Mouse (Mus musculus) kidney, adult 8-10 months (tissue): Measurements from ENCODE around the gene Ercc6l.
"Not testable (repeated sequence)": the region's sequence is repeated elsewhere in the genome, so short reads cannot be mapped to it uniquely, and the experiment has no call there.

Experiments used
- DNase-seq, 2 experiments: peaks; one replicate each; pipeline ENCODE4 v3.0.0; 2022

Ercc6l gene

GRCm38 (mm10) chrX:102156618-102157422, at the start of gene Ercc6l:
TSS of gene Ercc6l (minus strand) at chrX:102157091.
- peak; percentile 87 to 91 for DNase-seq

DNA sequence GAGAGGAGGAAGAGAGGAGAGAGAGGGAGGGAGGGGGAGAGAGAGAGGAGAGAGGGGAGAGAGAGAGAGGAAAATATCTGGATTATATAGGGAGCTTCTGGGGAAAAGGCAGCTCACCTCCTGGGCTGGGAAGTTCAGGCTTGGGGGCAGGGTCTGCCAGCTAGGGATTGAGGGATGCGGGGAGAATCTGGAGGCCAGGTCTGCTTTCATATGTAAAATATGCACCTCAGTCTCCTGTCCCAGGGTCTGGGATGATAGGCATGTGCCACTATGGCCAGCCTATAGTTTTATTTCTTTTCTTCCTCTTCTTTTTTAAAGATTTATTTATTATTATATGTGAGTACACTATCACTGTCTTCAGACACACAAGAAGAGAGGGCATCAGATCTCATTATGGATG, 33.9 kb upstream of the Ercc6l start:
- no peak for DNase-seq

- DNase-seq, result no peak
Observed at GRCm38 (mm10) chrX:102189581-102189980, 32.7 kb upstream of the Ercc6l start.

DNA sequence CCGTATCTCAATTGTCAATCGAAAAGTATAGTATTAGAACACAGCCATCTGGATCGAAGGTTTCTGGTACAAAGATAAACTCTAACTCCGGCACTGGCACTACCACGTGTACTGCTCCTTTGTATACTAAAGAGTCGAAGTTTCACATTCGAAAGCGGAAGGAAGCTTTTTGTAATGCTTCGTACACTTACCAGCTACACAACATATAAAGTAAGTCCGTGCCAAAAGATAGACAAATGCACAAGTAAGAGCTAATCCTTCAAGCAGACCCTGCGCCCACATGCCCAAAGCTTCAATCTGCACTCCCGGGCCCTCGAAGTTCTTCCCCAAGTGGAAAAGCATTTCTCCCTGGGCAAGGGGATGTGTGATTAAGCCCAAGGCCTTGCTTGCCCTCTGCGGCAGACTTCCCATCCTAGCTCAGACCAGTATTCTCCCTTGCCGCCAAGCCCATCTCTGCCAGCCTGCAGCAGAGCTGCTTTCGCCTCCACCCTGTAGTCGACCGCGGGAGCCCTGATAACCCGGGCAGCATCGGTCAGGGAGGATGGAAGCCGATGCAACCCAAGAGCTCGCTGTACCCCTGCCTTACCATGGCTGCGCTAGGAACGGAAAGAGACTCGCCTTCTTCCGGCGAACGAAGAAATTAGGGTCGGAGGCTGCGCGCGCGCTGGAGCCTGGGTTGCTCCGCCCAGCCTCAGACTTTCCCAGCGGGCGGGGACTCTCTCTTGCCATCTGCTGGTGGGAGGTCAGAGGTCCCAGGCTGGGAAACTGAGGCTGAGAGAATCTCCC, 32.0 kb upstream of the Ercc6l start, which contains the start of gene Rps4x:
TSS of gene Rps4x (minus strand) at position 683 of the 786 bp plus-strand sequence.
- DNase-seq, result peak; percentile 65 to 80

- no peak for DNase-seq
Observed at GRCm38 (mm10) chrX:102187023-102187699, 30.3 kb upstream of the Ercc6l start.

GRCm38 (mm10) chrX:102182575-102182974, 25.7 kb upstream of the Ercc6l start:
- no peak for DNase-seq

- DNase-seq, result peak in 1 of 2 experiments; percentile 12
Observed at GRCm38 (mm10) chrX:102175538-102176287, 18.8 kb upstream of the Ercc6l start.

DNA sequence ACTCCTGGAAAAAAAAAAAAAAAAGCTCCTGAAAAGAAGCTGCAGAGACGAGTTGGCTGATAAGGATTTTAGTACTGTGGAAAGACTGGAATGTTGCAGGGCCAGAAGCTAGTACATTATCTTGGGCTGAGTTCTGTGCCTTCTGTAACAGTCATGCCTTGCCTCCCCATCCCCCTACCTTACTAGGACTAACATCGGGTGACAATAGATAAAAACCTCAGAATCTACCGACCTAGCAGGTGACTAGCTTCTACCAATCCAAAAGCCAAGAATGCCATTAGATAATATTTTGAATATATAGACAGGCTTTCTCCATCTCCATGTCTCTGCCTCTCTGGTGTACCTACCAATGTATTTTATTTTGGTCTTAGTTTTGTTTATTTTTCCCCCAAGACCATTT, 14.0 kb upstream of the Ercc6l start:
- DNase-seq, result no peak

DNA sequence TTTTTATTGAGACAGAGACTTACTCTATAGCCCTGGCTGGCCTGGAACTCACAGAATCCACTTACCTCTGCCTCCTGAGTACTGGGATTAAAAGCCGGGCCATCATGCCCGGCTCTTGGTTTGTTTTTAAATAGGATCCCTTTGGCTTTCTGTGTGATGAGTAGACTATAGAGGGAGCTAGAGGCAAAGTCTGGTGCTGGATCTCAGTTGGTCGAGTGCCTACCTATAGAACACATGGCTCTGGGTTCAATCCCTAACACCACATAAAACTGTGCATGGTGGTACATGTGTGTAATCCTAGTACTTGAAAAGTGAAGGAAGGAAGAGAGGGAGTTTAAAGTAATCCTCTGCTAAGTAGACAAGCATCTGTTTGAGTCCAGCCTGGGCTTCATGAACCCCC, 13.2 kb upstream of the Ercc6l start:
- no peak for DNase-seq

- no peak for DNase-seq
Observed at GRCm38 (mm10) chrX:102169724-102170123, 12.8 kb upstream of the Ercc6l start.

GRCm38 (mm10) chrX:102166986-102167385, 10.1 kb upstream of the Ercc6l start:
- no peak for DNase-seq

DNA sequence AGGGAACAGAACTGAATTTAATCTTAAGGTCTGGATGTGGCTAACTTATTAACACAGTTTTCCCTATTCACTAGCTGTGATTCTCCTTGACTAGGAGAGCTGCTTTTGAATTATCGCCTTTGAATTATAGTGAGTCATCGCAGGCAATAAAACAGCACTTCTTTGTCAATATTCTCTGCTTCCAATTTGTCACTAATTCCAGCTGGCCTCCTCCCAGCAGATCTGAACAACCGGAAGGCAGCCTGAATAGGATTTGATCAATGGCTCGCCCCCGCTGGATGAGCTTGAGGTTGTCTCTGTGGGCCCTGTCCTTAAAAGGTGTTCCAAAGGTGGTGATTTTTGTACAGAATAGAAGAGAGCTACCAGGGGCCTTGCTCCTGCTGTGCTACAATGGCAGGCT, 9.6 kb upstream of the Ercc6l start:
- no peak for DNase-seq

- DNase-seq, result no peak
Observed at GRCm38 (mm10) chrX:102163529-102163928, 6.6 kb upstream of the Ercc6l start.

- DNase-seq, result no peak
Observed at GRCm38 (mm10) chrX:102163096-102163495, 6.2 kb upstream of the Ercc6l start.

DNA sequence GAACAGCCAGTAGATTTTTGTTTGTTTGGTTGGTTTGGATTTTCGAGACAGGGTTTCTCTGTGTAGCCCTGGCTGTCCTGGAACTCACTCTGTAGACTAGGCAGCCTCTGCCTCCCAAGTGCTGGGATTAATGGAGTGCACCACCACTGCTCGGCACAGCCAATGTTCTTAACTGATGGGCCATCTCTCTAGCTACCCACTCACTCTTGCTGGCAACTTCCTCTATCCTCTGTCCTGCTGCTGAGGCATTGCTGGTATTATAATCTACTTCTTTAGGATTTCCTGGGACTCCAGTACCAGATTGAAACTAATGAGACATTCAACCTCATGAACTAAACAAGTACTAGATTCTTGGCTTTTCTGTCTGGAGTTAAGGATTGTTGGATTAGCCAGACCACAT, 3.6 kb upstream of the Ercc6l start:
- DNase-seq, result no peak

GRCm38 (mm10) chrX:102159778-102160177, 2.9 kb upstream of the Ercc6l start:
- peak; percentile 9 to 47 for DNase-seq

- DNase-seq, result no peak
Observed at GRCm38 (mm10) chrX:102157423-102157791, 516 bp upstream of the Ercc6l start.

GRCm38 (mm10) chrX:102141157-102141556, 15.7 kb downstream of the Ercc6l start:
- DNase-seq, result no peak

DNA sequence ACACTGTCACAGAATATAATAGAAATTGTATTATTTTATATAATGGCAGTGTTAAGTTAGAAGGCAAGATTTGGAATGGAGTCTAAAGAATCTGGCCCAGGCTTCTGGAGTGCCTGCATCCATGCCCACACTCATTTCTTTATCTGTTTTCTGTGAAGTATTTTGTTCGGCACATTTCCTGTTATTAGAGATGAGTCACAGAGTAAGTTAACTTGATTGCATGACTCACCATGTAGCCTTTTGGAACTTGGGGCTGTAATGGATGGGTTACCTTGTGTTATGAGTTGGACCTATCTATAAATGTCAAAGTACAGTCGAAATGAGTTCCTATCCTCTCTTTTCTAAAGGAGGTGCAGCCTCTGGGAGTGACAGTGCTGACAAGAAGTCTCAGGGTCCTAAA, 35.6 kb downstream of the Ercc6l start:
- no peak for DNase-seq

DNA sequence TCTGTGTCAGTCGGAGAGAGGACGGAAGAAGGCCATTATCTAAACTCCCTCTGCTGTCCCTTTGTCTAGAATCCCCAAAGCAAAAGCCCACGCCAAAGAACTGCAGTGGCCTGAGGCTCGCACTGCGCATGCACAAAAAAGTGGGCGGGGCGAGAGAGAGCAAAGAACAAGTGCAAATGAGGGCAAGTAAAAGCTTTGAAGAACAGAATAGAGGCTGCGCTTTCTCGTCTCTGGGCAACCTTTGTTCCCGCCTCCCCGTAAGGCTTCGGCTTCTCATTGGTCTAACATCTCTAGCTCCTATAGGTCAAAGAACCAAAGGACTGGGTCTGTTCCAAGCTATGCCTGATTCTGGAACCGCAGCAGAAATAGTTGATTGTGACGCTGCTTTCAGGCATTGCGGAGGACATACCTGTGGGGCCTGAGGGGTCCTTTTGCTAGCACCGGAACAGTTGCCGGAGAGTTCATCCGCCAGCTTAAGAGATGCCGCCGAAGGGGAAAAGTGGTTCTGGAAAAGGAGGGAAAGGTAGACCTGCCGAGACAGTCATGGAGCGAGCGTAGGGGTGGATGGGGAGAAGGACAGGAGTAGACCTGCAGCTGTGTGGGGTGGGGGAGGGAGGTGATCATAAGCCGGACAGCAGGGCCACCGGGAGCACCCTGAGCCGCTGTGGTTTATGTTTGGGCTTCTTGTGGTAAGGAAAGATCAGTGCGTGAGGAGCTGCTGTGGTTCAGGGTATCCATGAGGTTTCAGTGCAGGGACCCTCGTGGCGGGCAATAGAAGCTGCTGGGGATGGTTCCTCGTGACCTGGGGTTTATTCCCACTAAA, 37.6 kb downstream of the Ercc6l start, which contains the start of gene Pin4:
TSS of gene Pin4 (plus strand) at position 406 of the 823 bp plus-strand sequence.
- DNase-seq, result peak; percentile 95 to 97

GRCm38 (mm10) chrX:102115676-102116075, 41.2 kb downstream of the Ercc6l start:
- no peak for DNase-seq

- DNase-seq, result not testable (repeated sequence)
Observed at GRCm38 (mm10) chrX:102109349-102109748, 47.5 kb downstream of the Ercc6l start.
